Mouse (Mus musculus) heart, embryonic 16.5 days (tissue): Measurements from ENCODE around the gene Odaph. TPM values are rescaled to one million over a fixed set of nuclear protein-coding genes. Genes with fewer than 3 reads are reported as not detected.

Experiments
- ATAC-seq: fragments of 200-750 bp; cut with Nextera tagmentation; replicated peaks from 2 replicates; pipeline ENCODE4 v1.8.0; 2017; ENCODE audit warnings: moderate number of reproducible peaks; ENCODE audit not compliant: insufficient read depth, low FRiP score; ENCODE audit errors: extremely low read depth
- H3K27ac ChIP-seq: fragments of 300-500 bp; sonication (generic); 2 replicates; pipeline ENCODE4 v1.5.1; 2014; ENCODE audit warnings: mild to moderate bottlenecking, low read length, control low read depth, moderate library complexity
- H3K27me3 ChIP-seq: fragments of 300-500 bp; sonication (generic); 2 replicates; pipeline ENCODE4 v1.6.1; 2014; ENCODE audit warnings: low read length, mixed read lengths; ENCODE audit not compliant: control insufficient read depth, insufficient read depth
- H3K36me3 ChIP-seq: fragments of 300-500 bp; sonication (generic); 2 replicates; pipeline ENCODE4 v1.6.1; 2014; ENCODE audit not compliant: control insufficient read depth, insufficient read depth
- H3K4me1 ChIP-seq: fragments of 300-500 bp; sonication (generic); 2 replicates; pipeline ENCODE4 v1.6.1; 2014; ENCODE audit warnings: low read length, mixed read lengths; ENCODE audit not compliant: control insufficient read depth, insufficient read depth
- H3K4me2 ChIP-seq: fragments of 300-500 bp; sonication (generic); 2 replicates; pipeline ENCODE4 v1.6.1; 2014; ENCODE audit warnings: low read depth, mild to moderate bottlenecking, control low read depth, low read length
- H3K4me3 ChIP-seq: fragments of 300-500 bp; sonication (generic); 2 replicates; pipeline ENCODE4 v1.5.1; 2014; ENCODE audit warnings: mild to moderate bottlenecking, control low read depth, low read length
- H3K9ac ChIP-seq: fragments of 300-500 bp; sonication (generic); 2 replicates; pipeline ENCODE4 v1.6.1; 2014; ENCODE audit warnings: low read length, control low read depth
- H3K9me3 ChIP-seq: fragments of 300-500 bp; sonication (generic); replicated peaks from 2 replicates; pipeline ENCODE4 v1.6.1; 2016; ENCODE audit warnings: low read length; ENCODE audit not compliant: control insufficient read depth
- WGBS: fragments of 180-500 bp; shearing (Covaris S2); extraction: QIAGEN DNeasy Blood & Tissue Kit; methylation state at CpG from one replicate; pipeline ENCODE4 v1.1.7; 2014; 5-methylcytosine and 5-hydroxymethylcytosine counted together
- polyA plus RNA-seq: library from polyadenylated mRNA; unstranded; fragments of >200 nt; fragmentation: Nextera tagmentation; extraction: Ambion mirVana; gene quantifications from 2 replicates; pipeline ENCODE4 v1.2.1, GENCODE M21; 2015

The Odaph gene
- polyA plus RNA-seq, 1 experiment from 2014 or later = not detected

- ATAC-seq = no peak; the same call in 1 of the 2 replicates
- no peaks in the 10 kb centered on the region for H3K4me1 ChIP-seq
- no peaks in the 10 kb centered on the region for H3K27me3 ChIP-seq
- no peaks in the 10 kb centered on the region for H3K36me3 ChIP-seq
- H3K4me3 ChIP-seq = no peak overlapping the region
- peaks cover 14% of the 10 kb centered on the region for H3K9me3 ChIP-seq
- 59% methylated on average over 2 of the region's 2 CpGs for WGBS
- H3K9ac ChIP-seq = no peak overlapping the region
- H3K4me2 ChIP-seq = no peak overlapping the region
- no peak overlapping the region for H3K27ac ChIP-seq
Observed at GRCm38 (mm10) chr5:92003011-92003410, 15.7 kb downstream of the Odaph start.

- no peak for ATAC-seq
- WGBS = 37% methylated on average over 2 of the region's 2 CpGs
- H3K4me1 ChIP-seq = no peaks in the 10 kb centered on the region
- no peaks in the 10 kb centered on the region for H3K27me3 ChIP-seq
- no peaks in the 10 kb centered on the region for H3K9me3 ChIP-seq
- H3K36me3 ChIP-seq = no peaks in the 10 kb centered on the region
- H3K9ac ChIP-seq = no peak overlapping the region
- H3K4me3 ChIP-seq = no peak overlapping the region
- no peak overlapping the region for H3K27ac ChIP-seq
- H3K4me2 ChIP-seq = no peak overlapping the region
Observed at GRCm38 (mm10) chr5:92009827-92010226, 22.6 kb downstream of the Odaph start.

- ATAC-seq = no peak
- no peaks in the 10 kb centered on the region for H3K36me3 ChIP-seq
- no peaks in the 10 kb centered on the region for H3K9me3 ChIP-seq
- 50% methylated on average over 7 of the region's 7 CpGs for WGBS
- H3K9ac ChIP-seq = no peak overlapping the region
- no peak overlapping the region for H3K4me3 ChIP-seq
- no peak overlapping the region for H3K27ac ChIP-seq
- H3K27me3 ChIP-seq = no peaks in the 10 kb centered on the region
- H3K4me2 ChIP-seq = no peak overlapping the region
- H3K4me1 ChIP-seq = no peaks in the 10 kb centered on the region
Observed at GRCm38 (mm10) chr5:92011756-92012155, 24.5 kb downstream of the Odaph start.

GRCm38 (mm10) chr5:92019960-92020359, 32.7 kb downstream of the Odaph start:
- H3K4me3 ChIP-seq = no peak overlapping the region
- no peak overlapping the region for H3K9ac ChIP-seq
- H3K4me1 ChIP-seq = 0 out of 2 replicates have a peak, but pooled peaks cover 2% of the 10 kb centered on the region
- H3K9me3 ChIP-seq = no peaks in the 10 kb centered on the region
- no peaks in the 10 kb centered on the region for H3K36me3 ChIP-seq
- H3K4me2 ChIP-seq = no peak overlapping the region
- ATAC-seq = no peak
- no peak overlapping the region for H3K27ac ChIP-seq
- 50% methylated on average over 2 of the region's 2 CpGs for WGBS
- no peaks in the 10 kb centered on the region for H3K27me3 ChIP-seq

- under 1% methylated on average over 68 of the region's 68 CpGs for WGBS
Observed at GRCm38 (mm10) chr5:92042377-92043348, 55.4 kb downstream of the Odaph start.

GRCm38 (mm10) chr5:92043783-92044182, 56.5 kb downstream of the Odaph start, which contains the start of gene Cdkl2:
Gene Cdkl2, minus strand, starts transcription at chr5:92043883.
- H3K4me1 ChIP-seq = peaks cover 4% of the 10 kb centered on the region; the same call in 1 of the 2 replicates
- no peak within 1 kb of the TSS for H3K27ac ChIP-seq
- no peak for ATAC-seq
- H3K9me3 ChIP-seq = no peaks in the 10 kb centered on the region
- H3K4me3 ChIP-seq = peak within 1 kb of the TSS; percentile 91
- WGBS = 70% methylated on average over 4 of the region's 4 CpGs
- H3K27me3 ChIP-seq = 0 out of 2 replicates have a peak, but pooled peaks cover 3% of the 10 kb centered on the region
- H3K9ac ChIP-seq = peak within 1 kb of the TSS; percentile 76
- peak within 1 kb of the TSS; percentile 84 for H3K4me2 ChIP-seq
- no peaks in the 10 kb centered on the region for H3K36me3 ChIP-seq

More at GRCm38 (mm10) chr5:92042377-92043348, 55.4 kb downstream of the Odaph start:
- Histone ChIP-seq H3K9me3 (no peaks in the 10 kb centered on the region), H3K4me2 (peak overlapping the region; percentile 84), H3K36me3 (no peaks in the 10 kb centered on the region), H3K9ac (peak overlapping the region; percentile 76), H3K4me3 (peak overlapping the region; percentile 91), H3K27ac (no peak overlapping the region), H3K27me3 (0 out of 2 replicates have a peak, but pooled peaks cover 3% of the 10 kb centered on the region), H3K4me1 (peaks cover 4% of the 10 kb centered on the region; the same call in 1 of the 2 replicates)
- peak; percentile 99 for ATAC-seq

Other genes with a start within 250 kb of the Odaph start
- gene Rchy1, start 24.4 kb upstream of the Odaph start, polyA plus RNA-seq = 60.6 and 69.5 TPM in 2 replicates
- gene Cdkl2, start 56.4 kb downstream of the Odaph start, polyA plus RNA-seq = 1.2 and 1.4 TPM in 2 replicates
- 122 and 125 TPM in 2 replicates for gene G3bp2, start 96.2 kb downstream of the Odaph start, polyA plus RNA-seq
- 28.4 and 31.0 TPM in 2 replicates for gene Uso1, start 150.5 kb downstream of the Odaph start, polyA plus RNA-seq
- gene U90926, start 227.9 kb downstream of the Odaph start, polyA plus RNA-seq = not detected in 2 replicates